In the genomic region with DNA sequence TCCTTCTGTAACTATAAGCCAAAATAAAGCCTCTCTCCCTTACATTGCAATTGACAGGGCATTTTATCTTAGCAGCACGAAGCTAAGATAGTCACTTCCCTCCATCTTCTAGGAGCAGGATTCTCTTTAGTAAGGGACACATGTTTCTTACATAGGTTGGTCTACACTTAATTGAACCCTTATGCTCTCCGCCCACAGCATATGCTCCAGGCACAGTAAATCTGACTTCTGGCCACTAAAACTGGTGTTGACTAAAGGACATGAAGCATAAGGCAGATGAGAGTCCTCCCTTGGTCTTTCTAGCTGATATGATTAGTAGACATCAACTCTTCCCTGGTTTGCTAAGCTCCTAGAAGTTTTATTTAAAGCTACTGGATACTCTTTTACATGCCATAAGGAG, we compare ENCODE assay signal across 35 mouse cellular contexts.
"Had no signal": no experiment of that assay in that cellular context is flagged by ENCODE, and none has a peak within 500 bp of the region (broad histone marks: within the 10 kb centered on the region; RNA-seq: fewer than 3 reads in every experiment).

No protein-coding gene starts in this region.

- H3K27ac ChIP-seq: heart, embryonic 10.5 days; heart, embryonic 13.5 days; heart, embryonic 15.5 days; hindbrain, embryonic 10.5 days; hindbrain, embryonic 12.5 days; hindbrain, embryonic 13.5 days; hindbrain, embryonic 14.5 days; hindbrain, embryonic 15.5 days; hindbrain, postnatal 0 days; intestine, embryonic 15.5 days; kidney, embryonic 15.5 days; kidney, postnatal 0 days; layer of hippocampus, adult 2 months had no signal

- H3K36me3 ChIP-seq: heart, embryonic 10.5 days; heart, embryonic 12.5 days; heart, embryonic 13.5 days; heart, embryonic 15.5 days; hindbrain, embryonic 10.5 days; hindbrain, embryonic 12.5 days; hindbrain, embryonic 13.5 days; hindbrain, embryonic 15.5 days; intestine, embryonic 15.5 days; kidney, embryonic 15.5 days had no signal

- H3K9ac ChIP-seq: heart, embryonic 12.5 days; heart, embryonic 13.5 days; heart, embryonic 15.5 days; hindbrain, embryonic 12.5 days; hindbrain, embryonic 13.5 days; hindbrain, embryonic 14.5 days; hindbrain, embryonic 15.5 days; intestine, embryonic 15.5 days; kidney, embryonic 15.5 days had no signal

- H3K4me1 ChIP-seq: heart, embryonic 10.5 days; heart, embryonic 12.5 days; heart, embryonic 13.5 days; heart, embryonic 15.5 days; hindbrain, embryonic 10.5 days; hindbrain, embryonic 12.5 days; hindbrain, embryonic 13.5 days; hindbrain, embryonic 15.5 days; intestine, embryonic 15.5 days; kidney, embryonic 15.5 days had no signal

- H3K4me2 ChIP-seq: heart, embryonic 11.5 days; heart, embryonic 12.5 days; heart, embryonic 13.5 days; heart, embryonic 15.5 days; hindbrain, embryonic 12.5 days; hindbrain, embryonic 13.5 days; hindbrain, embryonic 14.5 days; hindbrain, embryonic 15.5 days; intestine, embryonic 15.5 days; kidney, embryonic 15.5 days had no signal

- H3K27me3 ChIP-seq: heart, embryonic 15.5 days; hindbrain, embryonic 12.5 days; hindbrain, embryonic 13.5 days; hindbrain, embryonic 15.5 days; intestine, embryonic 15.5 days; kidney, embryonic 15.5 days had no signal

- H3K9me3 ChIP-seq: heart, embryonic 10.5 days; heart, embryonic 12.5 days; heart, embryonic 13.5 days; heart, embryonic 15.5 days; hindbrain, embryonic 10.5 days; hindbrain, embryonic 12.5 days; hindbrain, embryonic 13.5 days; hindbrain, embryonic 15.5 days; intestine, embryonic 15.5 days; kidney, embryonic 15.5 days had no signal

- H3K4me3 ChIP-seq: heart, embryonic 10.5 days; heart, embryonic 12.5 days; heart, embryonic 13.5 days; heart, embryonic 15.5 days; hindbrain, embryonic 10.5 days; hindbrain, embryonic 12.5 days; hindbrain, embryonic 13.5 days; hindbrain, embryonic 15.5 days; intestine, embryonic 15.5 days; kidney, embryonic 15.5 days; layer of hippocampus, adult 2 months had no signal

- DNase-seq: heart, postnatal 10 days; heart, postnatal 14 days; heart, postnatal 36 days; heart, postnatal 4 days; kidney, adult 11 months; kidney, adult 18-20 months; kidney, adult 2 months; kidney, adult 8-10 months; kidney, adult 9 months; kidney, postnatal 10 days; kidney, postnatal 14 days; kidney, postnatal 25 days; kidney, postnatal 36 days; kidney, postnatal 4 days; layer of hippocampus, adult 9-11 months; layer of hippocampus, postnatal 36 days had no signal

- ATAC-seq: hindbrain, embryonic 16.5 days; hindbrain, postnatal 0 days; inflammation-experienced regulatory T-cells, adult 6 months; intestine, embryonic 15.5 days; intestine, embryonic 16.5 days; intestine, postnatal 0 days had no signal
